Mouse (Mus musculus) cerebral cortex, adult 2 months (tissue): ENCODE data around the gene Nkiras2.

Experiments
- WGBS: fragments of 180-500 bp; shearing (Covaris S2); methylation state at CpG from one replicate; pipeline ENCODE4 v1.1.7; 2018; 5-methylcytosine and 5-hydroxymethylcytosine counted together

Nkiras2 gene

GRCm38 (mm10) chr11:100601372-100601771 lies 17.7 kb upstream of the Nkiras2 start:
- 91% methylated on average over 3 of the region's 3 CpGs for WGBS

- WGBS: 68% methylated on average over 9 of the region's 9 CpGs
Measured at GRCm38 (mm10) chr11:100603155-100603554, 15.9 kb upstream of the Nkiras2 start.

GRCm38 (mm10) chr11:100603813-100604212 lies 15.2 kb upstream of the Nkiras2 start:
- 47% methylated on average over 8 of the region's 8 CpGs for WGBS

- WGBS: 47% methylated on average over 4 of the region's 4 CpGs
Measured at GRCm38 (mm10) chr11:100604321-100605005, 14.6 kb upstream of the Nkiras2 start.

- 55% methylated on average over 10 of the region's 10 CpGs for WGBS
Measured at GRCm38 (mm10) chr11:100605451-100605850, 13.6 kb upstream of the Nkiras2 start.

- 80% methylated on average over 6 of the region's 6 CpGs for WGBS
Measured at GRCm38 (mm10) chr11:100607121-100607520, 11.9 kb upstream of the Nkiras2 start.

GRCm38 (mm10) chr11:100608796-100609195 lies 10.2 kb upstream of the Nkiras2 start:
- WGBS: 46% methylated on average over 4 of the region's 4 CpGs

GRCm38 (mm10) chr11:100609355-100609996 lies 9.6 kb upstream of the Nkiras2 start:
- WGBS: 57% methylated on average over 5 of the region's 5 CpGs

GRCm38 (mm10) chr11:100609997-100610680 lies 8.9 kb upstream of the Nkiras2 start:
- WGBS: 50% methylated on average over 9 of the region's 9 CpGs

GRCm38 (mm10) chr11:100611627-100612026 lies 7.4 kb upstream of the Nkiras2 start:
- WGBS: 40% methylated on average over 6 of the region's 6 CpGs

- 41% methylated on average over 3 of the region's 3 CpGs for WGBS
Measured at GRCm38 (mm10) chr11:100613241-100613640, 5.8 kb upstream of the Nkiras2 start.

- WGBS: 88% methylated on average over 5 of the region's 5 CpGs
Measured at GRCm38 (mm10) chr11:100616332-100616731, 2.7 kb upstream of the Nkiras2 start.

GRCm38 (mm10) chr11:100616836-100617235 lies 2.2 kb upstream of the Nkiras2 start:
- 87% methylated on average over 7 of the region's 7 CpGs for WGBS

GRCm38 (mm10) chr11:100617480-100617879 lies 1.6 kb upstream of the Nkiras2 start:
- WGBS: 73% methylated on average over 4 of the region's 4 CpGs

GRCm38 (mm10) chr11:100619485-100619975 lies 486 bp downstream of the Nkiras2 start:
- under 1% methylated on average over 40 of the region's 40 CpGs for WGBS

- 3% methylated on average over 11 of the region's 11 CpGs for WGBS
Measured at GRCm38 (mm10) chr11:100619982-100620381, 938 bp downstream of the Nkiras2 start, which contains the start of gene Dnajc7. Dnajc7 (minus strand) TSS chr11:100620168.

- WGBS: under 1% methylated on average over 24 of the region's 24 CpGs
Measured at GRCm38 (mm10) chr11:100622714-100623113, 3.7 kb downstream of the Nkiras2 start.

GRCm38 (mm10) chr11:100623867-100624266 lies 4.8 kb downstream of the Nkiras2 start:
- WGBS: 47% methylated on average over 5 of the region's 5 CpGs

GRCm38 (mm10) chr11:100625754-100626700 lies 7.0 kb downstream of the Nkiras2 start:
- 92% methylated on average over 23 of the region's 23 CpGs for WGBS

GRCm38 (mm10) chr11:100626701-100627195 lies 7.7 kb downstream of the Nkiras2 start:
- WGBS: 29% methylated on average over 9 of the region's 9 CpGs

- WGBS: 86% methylated on average over 5 of the region's 5 CpGs
Measured at GRCm38 (mm10) chr11:100628056-100628455, 9.0 kb downstream of the Nkiras2 start.
